Mouse (Mus musculus) liver, embryonic 15.5 days (tissue): Measurements from ENCODE around the gene Sufu. TPM values are rescaled to one million over a fixed set of nuclear protein-coding genes. Genes with fewer than 3 reads are reported as not detected.

ENCODE experiments used
- ATAC-seq: fragments of 200-750 bp; cut with Nextera tagmentation; 2 replicates; pipeline ENCODE4 v1.8.0; 2017; ENCODE audit warnings: moderate number of reproducible peaks, mild to moderate bottlenecking, moderate library complexity; ENCODE audit not compliant: insufficient read depth
- H3K27ac ChIP-seq: fragments of 300-500 bp; sonication (generic); replicated peaks from 2 replicates; pipeline ENCODE4 v1.5.1; 2015; ENCODE audit warnings: mild to moderate bottlenecking, inconsistent platforms
- H3K27me3 ChIP-seq: fragments of 300-500 bp; sonication (generic); 2 replicates; pipeline ENCODE4 v1.6.1; 2015; ENCODE audit warnings: mild to moderate bottlenecking, inconsistent platforms
- H3K36me3 ChIP-seq: fragments of 300-500 bp; sonication (generic); replicated peaks from 2 replicates; pipeline ENCODE4 v1.6.1; 2015; ENCODE audit warnings: moderate library complexity, mild to moderate bottlenecking, inconsistent platforms
- H3K4me1 ChIP-seq: fragments of 300-500 bp; sonication (generic); replicated peaks from 2 replicates; pipeline ENCODE4 v1.6.1; 2015; ENCODE audit warnings: inconsistent platforms
- H3K4me2 ChIP-seq: fragments of 300-500 bp; sonication (generic); 2 replicates; pipeline ENCODE4 v1.6.1; 2015; ENCODE audit warnings: moderate library complexity, mild to moderate bottlenecking, inconsistent platforms
- H3K4me3 ChIP-seq: fragments of 300-500 bp; sonication (generic); replicated peaks from 2 replicates; pipeline ENCODE4 v1.5.1; 2015; ENCODE audit warnings: mild to moderate bottlenecking, inconsistent platforms
- H3K9ac ChIP-seq: fragments of 300-500 bp; sonication (generic); 2 replicates; pipeline ENCODE4 v1.6.1; 2015; ENCODE audit warnings: moderate library complexity, mild to moderate bottlenecking, inconsistent platforms
- H3K9me3 ChIP-seq: fragments of 300-500 bp; sonication (generic); replicated peaks from 2 replicates; pipeline ENCODE4 v1.6.1; 2016; ENCODE audit warnings: inconsistent platforms
- WGBS: fragments of 180-500 bp; shearing (Covaris S2); methylation state at CpG from one replicate; pipeline ENCODE4 v1.1.7; 2015; ENCODE audit warnings: mixed read lengths; ENCODE audit not compliant: insufficient replicate concordance; 5-methylcytosine and 5-hydroxymethylcytosine counted together
- polyA plus RNA-seq: library from polyadenylated mRNA; unstranded; fragments of >200 nt; fragmentation: Nextera tagmentation; extraction: Ambion mirVana; gene quantifications from 2 replicates; pipeline ENCODE4 v1.2.1, GENCODE M21; 2015

Gene Sufu
- polyA plus RNA-seq, 1 experiment from 2014 or later, result 5.4 TPM

DNA sequence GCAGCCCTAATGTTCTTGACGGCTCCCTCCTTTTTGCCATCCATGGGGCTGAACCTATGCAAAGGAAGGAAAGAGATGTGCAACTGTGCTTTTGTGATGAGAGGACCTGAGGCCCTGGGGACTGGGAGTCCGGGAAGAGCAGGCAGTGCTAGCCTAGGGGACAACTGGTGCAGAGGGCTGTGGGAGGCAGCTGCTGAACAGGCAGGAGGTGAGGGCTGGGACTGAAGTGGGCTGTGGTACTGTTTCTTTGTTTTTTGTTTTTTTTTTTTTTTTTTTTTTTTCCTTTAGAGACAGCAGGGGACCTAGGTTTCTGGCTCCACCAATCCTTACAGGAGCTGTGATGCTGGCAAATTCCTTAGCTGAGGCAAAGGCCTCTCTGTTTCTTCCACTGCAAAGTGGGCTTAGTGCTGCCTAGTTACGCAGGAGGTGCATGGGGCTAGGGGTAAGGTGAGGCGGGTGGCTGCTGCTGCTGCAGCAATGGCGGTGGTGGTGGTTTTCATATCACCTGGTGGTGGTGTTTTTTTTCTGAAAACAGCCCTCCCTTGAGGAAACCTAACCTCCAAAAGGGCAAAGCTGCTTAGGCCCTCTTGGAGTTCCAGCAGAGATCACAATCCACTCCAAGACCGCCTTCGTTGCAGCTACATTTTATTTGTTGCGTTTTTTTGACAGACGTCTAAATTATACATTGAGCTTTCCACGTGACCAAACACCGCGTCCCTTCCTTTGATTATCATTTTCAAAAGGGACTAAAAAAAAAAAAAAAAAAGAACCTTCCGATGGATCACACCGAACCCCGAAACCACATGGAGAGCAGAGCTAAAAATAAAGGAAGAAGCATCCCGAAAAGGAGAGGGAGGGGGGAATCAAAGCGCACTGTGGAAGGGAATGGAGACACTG is 131.2 kb downstream of the Sufu start:
- Histone ChIP-seq H3K9ac (peak overlapping the region; percentile 31; the same call in 1 of the 2 replicates), H3K27ac (no peak overlapping the region), H3K4me1 (peaks cover 76% of the 10 kb centered on the region), H3K27me3 (peaks cover 65% of the 10 kb centered on the region), H3K9me3 (no peaks in the 10 kb centered on the region), H3K4me2 (peak overlapping the region; percentile 67), H3K36me3 (no peaks in the 10 kb centered on the region), H3K4me3 (peak overlapping the region; percentile 42)
- no peak for ATAC-seq
- 33% methylated on average over 17 of the region's 17 CpGs for WGBS

DNA sequence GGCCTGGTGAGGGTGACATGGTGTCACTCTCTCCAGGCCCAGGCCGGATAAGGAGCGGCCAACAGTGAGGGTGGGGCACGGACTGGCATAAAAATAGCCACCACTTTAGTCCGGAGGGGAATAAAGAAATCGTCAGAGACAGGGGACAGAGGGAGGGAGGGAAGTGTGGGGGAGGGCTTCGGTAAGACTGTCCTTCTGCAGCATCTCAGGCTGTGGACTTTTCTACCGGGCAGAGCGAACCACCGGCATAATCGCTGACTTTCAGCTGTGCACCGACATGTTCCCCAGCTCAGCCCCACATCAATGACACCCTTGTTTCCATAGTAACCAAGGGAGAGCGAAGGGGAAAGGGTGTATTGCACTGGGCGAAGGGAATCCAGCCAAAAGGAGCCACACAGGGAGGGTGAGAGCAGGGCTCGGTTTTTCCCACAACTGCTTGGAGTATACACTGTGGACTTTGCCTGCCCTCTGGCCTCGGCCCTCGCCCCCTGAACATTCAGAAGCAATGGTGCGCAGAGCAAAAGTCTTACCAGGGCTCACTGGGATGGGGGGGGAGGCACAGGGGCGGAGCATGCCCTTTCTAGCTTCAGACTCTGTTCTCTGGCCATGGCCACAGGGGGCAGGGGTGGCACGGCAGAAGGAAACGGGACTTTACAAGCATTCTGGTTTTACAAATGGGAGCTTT is 132.0 kb downstream of the Sufu start:
- peak; percentile 53 for ATAC-seq
- H3K27me3 ChIP-seq, result peaks cover 58% of the 10 kb centered on the region
- H3K9me3 ChIP-seq, result no peaks in the 10 kb centered on the region
- no peaks in the 10 kb centered on the region for H3K36me3 ChIP-seq
- peak overlapping the region; percentile 31; the same call in 1 of the 2 replicates for H3K9ac ChIP-seq
- H3K27ac ChIP-seq, result no peak overlapping the region
- 4% methylated on average over 20 of the region's 20 CpGs for WGBS
- peak overlapping the region; percentile 67 for H3K4me2 ChIP-seq
- H3K4me3 ChIP-seq, result peak overlapping the region; percentile 42
- peaks cover 75% of the 10 kb centered on the region for H3K4me1 ChIP-seq

DNA sequence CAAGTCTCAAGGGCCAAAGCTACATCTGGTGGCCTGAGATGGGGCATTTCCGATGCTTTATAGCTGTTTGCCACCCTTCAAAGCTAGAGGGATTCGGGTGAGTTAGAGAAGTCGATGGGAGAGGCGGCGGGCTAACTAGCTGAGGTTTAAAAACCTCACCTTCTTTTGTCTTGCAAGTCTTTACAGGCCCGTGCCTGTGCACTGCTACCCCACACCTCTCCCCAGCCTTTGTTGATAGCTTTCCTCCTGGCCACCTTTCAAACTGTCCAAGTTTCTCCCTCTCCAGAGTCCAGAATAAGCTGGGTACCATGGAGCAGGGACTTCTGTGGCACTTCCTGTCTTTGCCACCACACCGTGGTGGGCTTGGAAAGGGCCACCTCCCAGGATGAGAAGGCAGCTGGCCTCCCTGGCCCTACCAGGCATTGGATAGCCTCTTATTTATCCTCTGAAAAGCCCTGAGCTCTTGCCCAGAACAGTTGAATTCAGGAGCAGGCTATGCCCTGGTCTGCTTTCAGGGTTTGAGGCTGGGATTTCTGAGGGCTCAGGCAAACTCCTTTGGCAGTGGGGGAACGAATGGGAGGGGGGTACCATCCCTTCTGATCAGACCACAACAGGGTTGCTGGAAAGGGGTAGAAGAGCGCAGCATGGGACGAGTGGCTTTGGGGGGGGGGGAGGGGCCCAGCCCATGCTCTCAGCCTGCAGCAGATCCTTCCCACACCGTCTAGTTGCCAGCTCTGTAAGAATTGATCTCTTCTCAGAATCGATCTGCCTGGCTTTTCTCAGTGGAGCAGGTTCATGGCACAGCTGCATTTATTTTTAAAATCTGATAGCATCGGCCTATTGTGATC is 133.1 kb downstream of the Sufu start:
- WGBS, result 42% methylated on average over 13 of the region's 13 CpGs
- no peaks in the 10 kb centered on the region for H3K9me3 ChIP-seq
- H3K9ac ChIP-seq, result peak overlapping the region; percentile 31; the same call in 1 of the 2 replicates
- H3K27ac ChIP-seq, result no peak overlapping the region
- peaks cover 68% of the 10 kb centered on the region for H3K4me1 ChIP-seq
- no peak overlapping the region for H3K4me3 ChIP-seq
- H3K27me3 ChIP-seq, result peaks cover 46% of the 10 kb centered on the region
- ATAC-seq, result no peak
- H3K4me2 ChIP-seq, result peak overlapping the region; percentile 67; the same call in 1 of the 2 replicates
- H3K36me3 ChIP-seq, result no peaks in the 10 kb centered on the region

DNA sequence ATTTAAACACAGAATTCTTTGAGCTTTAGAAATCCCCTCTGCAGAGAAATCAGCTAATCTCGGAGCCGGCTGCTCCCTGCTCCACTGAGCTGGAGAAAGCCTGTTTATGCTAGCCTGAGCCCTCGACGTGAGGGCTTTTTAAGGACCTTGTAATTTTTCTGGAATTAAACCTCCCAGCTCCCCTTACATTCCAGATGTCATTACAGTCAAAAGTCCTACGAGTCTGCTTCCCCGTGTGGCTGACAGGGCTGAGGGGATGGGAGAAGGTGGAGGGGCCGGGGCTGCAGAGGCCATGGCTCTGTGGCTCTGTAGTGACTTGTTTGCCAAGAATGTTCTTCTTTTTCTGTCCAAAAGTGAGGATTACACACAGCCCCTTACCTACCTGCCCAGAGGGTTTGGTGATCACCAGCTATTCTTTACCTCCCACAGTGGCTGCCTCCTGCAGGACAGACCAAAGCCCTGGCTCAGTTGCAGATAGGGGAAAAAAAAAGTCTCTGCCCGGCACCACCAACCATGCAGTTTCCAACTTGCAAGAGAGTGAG is 133.8 kb downstream of the Sufu start:
- Histone ChIP-seq H3K36me3 (no peaks in the 10 kb centered on the region), H3K27ac (no peak overlapping the region), H3K27me3 (peaks cover 40% of the 10 kb centered on the region), H3K4me2 (no peak overlapping the region), H3K9me3 (no peaks in the 10 kb centered on the region), H3K9ac (no peak overlapping the region), H3K4me1 (peaks cover 63% of the 10 kb centered on the region), H3K4me3 (no peak overlapping the region)
- 50% methylated on average over 8 of the region's 8 CpGs for WGBS
- ATAC-seq, result no peak

DNA sequence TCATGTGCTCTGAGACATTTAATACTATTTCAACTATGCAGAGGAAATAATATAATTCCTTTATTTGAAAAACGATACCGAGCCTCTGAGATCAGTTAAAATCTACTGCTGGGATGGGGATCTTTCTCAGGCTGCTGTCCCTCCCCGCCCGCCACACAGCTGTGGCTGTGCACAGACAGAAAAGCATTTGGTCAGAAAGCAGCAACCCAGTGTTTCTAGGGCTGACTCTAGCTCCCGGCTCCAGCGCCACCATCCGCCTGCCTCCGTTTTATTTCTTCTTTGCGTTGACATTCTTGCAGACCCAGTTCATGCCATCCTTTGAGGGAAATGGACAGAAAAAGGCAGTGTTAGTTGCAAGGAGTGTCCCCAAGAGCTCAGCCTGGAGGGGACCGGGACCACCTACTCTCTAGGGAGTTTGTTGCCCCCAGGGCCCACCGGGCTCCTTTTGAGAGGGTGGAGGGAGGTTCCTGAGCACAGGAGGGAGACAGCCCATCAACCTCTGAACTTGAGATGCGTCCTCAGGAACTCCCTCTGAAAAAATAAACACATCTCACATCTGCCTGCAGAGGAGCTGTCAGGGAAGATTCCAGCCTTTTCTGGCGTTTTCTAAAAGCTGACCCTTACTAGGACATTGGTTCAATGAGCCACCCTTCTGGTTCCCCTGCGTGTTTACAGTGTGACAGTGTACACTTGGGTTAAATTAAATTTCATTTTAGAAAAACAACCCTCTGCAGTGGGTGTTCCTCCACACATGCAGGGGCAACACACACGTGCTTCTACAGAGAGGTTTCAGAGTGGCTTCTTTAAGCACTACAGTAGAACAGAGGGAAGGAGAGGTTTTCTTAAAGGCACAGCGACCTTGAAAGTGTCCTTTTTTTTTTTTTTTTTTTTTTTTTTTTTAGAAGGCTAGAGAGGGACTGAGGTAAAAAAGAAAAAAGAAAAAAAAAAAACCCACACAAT is 134.7 kb downstream of the Sufu start:
- no peaks in the 10 kb centered on the region for H3K36me3 ChIP-seq
- ATAC-seq, result no peak
- peaks cover 63% of the 10 kb centered on the region for H3K4me1 ChIP-seq
- 29% methylated on average over 16 of the region's 16 CpGs for WGBS
- no peaks in the 10 kb centered on the region for H3K9me3 ChIP-seq
- H3K27ac ChIP-seq, result peak overlapping the region; percentile 56; the same call in 1 of the 2 replicates
- no peak overlapping the region for H3K9ac ChIP-seq
- peak overlapping the region; percentile 24 for H3K4me2 ChIP-seq
- peaks cover 34% of the 10 kb centered on the region for H3K27me3 ChIP-seq
- H3K4me3 ChIP-seq, result no peak overlapping the region

DNA sequence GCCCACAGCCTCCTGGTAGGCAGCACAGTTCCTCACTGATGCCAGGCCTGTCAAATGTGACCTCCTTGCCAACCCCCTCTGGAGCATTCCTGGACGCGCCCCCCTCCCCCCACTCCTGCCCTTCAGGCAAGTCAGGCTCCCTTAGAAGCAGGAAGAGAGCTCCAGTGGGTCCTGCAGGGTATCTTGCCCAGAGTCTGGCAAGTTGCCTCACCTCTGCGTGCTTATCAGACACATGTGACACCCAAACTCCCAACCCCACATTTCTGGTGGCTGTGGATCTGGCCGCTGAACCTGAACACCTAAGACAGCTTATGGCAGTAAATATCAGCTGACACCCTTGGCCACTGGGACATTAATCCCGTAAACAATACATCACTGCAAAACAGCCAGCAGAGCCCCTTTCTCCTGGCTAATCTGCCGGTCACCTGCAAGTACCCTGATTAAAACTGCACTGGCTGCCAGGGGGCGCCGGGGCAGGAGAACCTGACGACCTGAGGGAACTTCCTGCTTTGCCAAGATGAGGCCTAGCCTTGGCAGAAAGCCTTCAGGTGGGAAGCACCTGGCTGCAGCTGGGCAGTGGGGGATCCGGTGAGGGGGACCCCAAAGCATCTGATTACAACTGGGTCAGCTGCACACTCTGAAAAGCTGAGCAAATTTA is 135.5 kb downstream of the Sufu start:
- Histone ChIP-seq H3K9me3 (no peaks in the 10 kb centered on the region), H3K4me3 (no peak overlapping the region), H3K27me3 (peaks cover 27% of the 10 kb centered on the region), H3K27ac (peak overlapping the region; percentile 56), H3K4me2 (peak overlapping the region; percentile 24), H3K36me3 (no peaks in the 10 kb centered on the region), H3K9ac (no peak overlapping the region), H3K4me1 (peaks cover 63% of the 10 kb centered on the region)
- 12% methylated on average over 10 of the region's 10 CpGs for WGBS
- ATAC-seq, result peak; percentile 41; the same call in 1 of the 2 replicates

DNA sequence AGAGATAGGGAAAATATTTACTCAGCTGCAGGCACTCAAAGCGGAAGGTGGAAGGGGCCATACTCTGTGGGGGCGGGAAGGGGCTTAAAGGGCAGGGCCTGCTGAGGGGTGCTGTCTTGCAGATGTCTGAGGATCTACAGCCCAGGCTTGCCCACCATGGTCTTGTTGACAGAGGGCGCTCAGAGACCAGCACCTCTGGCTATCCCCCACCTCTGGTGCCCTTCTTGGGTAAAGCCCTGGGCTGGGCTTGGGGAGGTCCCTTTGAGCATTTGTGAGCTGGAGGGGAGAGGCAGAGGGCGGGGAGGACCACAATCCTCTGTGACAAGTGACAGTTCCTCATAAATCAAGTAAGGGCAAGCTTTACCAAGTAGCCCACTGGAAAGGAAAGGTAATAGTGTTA is 136.4 kb downstream of the Sufu start:
- H3K4me2 ChIP-seq, result no peak overlapping the region
- WGBS, result 47% methylated on average over 4 of the region's 4 CpGs
- ATAC-seq, result no peak
- no peaks in the 10 kb centered on the region for H3K9me3 ChIP-seq
- no peak overlapping the region for H3K9ac ChIP-seq
- no peaks in the 10 kb centered on the region for H3K36me3 ChIP-seq
- no peak overlapping the region for H3K4me3 ChIP-seq
- H3K4me1 ChIP-seq, result peaks cover 60% of the 10 kb centered on the region
- H3K27ac ChIP-seq, result 0 out of 2 replicates have a peak overlapping the region, but pooled peaks have one; percentile 14
- H3K27me3 ChIP-seq, result peaks cover 23% of the 10 kb centered on the region

DNA sequence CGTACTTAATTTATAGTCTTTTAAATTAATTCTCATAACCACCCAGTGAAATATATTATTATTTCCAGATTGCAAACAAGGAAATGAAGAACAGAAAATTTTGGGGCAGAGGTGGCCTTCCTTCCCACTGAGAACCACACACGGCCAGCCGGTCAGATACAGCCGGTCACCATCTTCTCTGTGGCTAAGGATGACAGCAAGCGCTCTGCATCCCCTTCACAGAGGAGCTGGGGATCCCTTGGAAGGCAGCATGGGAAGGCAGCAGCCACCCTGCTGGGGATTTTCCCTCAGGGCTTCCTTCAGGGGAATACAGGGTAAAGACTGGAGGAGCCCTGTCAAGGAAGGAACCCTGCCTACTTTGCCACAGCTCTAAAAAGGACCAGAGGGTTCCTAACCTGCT is 136.8 kb downstream of the Sufu start:
- no peak overlapping the region for H3K27ac ChIP-seq
- H3K9me3 ChIP-seq, result no peaks in the 10 kb centered on the region
- H3K36me3 ChIP-seq, result no peaks in the 10 kb centered on the region
- H3K4me2 ChIP-seq, result no peak overlapping the region
- 66% methylated on average over 5 of the region's 5 CpGs for WGBS
- H3K27me3 ChIP-seq, result peaks cover 20% of the 10 kb centered on the region
- no peak overlapping the region for H3K4me3 ChIP-seq
- H3K9ac ChIP-seq, result no peak overlapping the region
- H3K4me1 ChIP-seq, result peaks cover 56% of the 10 kb centered on the region
- no peak for ATAC-seq

DNA sequence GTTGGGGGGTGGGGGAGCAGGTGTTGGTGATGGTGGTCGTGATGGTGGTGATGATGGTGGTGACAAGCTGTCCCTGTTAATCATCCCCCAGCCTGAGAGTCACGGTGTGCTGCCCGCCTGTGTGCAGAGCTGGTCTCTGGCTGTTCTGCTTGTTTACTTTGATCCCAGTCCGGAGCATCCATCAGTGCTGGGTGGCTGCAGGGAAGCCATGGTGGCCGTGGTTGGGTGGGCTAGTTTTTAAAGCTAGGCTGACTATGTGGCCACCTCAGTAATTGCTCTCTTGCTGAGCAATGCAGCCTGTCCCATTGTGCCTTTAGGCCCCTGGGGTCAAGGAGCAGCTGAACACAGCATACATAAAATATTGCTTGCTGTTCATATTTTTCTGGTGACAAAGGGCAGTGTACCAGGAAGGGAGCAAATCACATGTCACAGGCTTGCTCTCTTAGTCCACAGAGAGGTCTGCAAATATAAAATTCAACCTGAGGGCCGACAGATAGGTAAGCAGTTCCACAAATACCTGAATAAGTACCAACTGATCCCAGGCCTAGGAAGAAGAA is 137.9 kb downstream of the Sufu start:
- H3K4me1 ChIP-seq, result peaks cover 45% of the 10 kb centered on the region
- no peaks in the 10 kb centered on the region for H3K36me3 ChIP-seq
- no peaks in the 10 kb centered on the region for H3K9me3 ChIP-seq
- no peak overlapping the region for H3K27ac ChIP-seq
- 52% methylated on average over 6 of the region's 6 CpGs for WGBS
- ATAC-seq, result no peak
- no peak overlapping the region for H3K4me3 ChIP-seq
- peaks cover 10% of the 10 kb centered on the region for H3K27me3 ChIP-seq
- H3K9ac ChIP-seq, result no peak overlapping the region
- H3K4me2 ChIP-seq, result no peak overlapping the region
